Mouse (Mus musculus) intestine, postnatal 0 days (tissue): Measurements from ENCODE around the gene Timm29. TPM values are rescaled to one million over a fixed set of nuclear protein-coding genes. Genes with fewer than 3 reads are reported as not detected.

Experiments used
- ATAC-seq: fragments of 200-750 bp; cut with Nextera tagmentation; 2 replicates; pipeline ENCODE4 v1.8.0; 2017; ENCODE audit warnings: mild to moderate bottlenecking, moderate TSS enrichment, moderate library complexity
- H3K27ac ChIP-seq: fragments of 300-500 bp; sonication (generic); 2 replicates; pipeline ENCODE4 v1.5.1; 2014; ENCODE audit warnings: mild to moderate bottlenecking, low read depth, low read length, moderate library complexity
- H3K27me3 ChIP-seq: fragments of 300-500 bp; sonication (generic); replicated peaks from 2 replicates; pipeline ENCODE4 v1.6.1; 2014; ENCODE audit warnings: low read length, mixed read lengths; ENCODE audit not compliant: control insufficient read depth, insufficient read depth
- H3K36me3 ChIP-seq: fragments of 300-500 bp; sonication (generic); 2 replicates; pipeline ENCODE4 v1.6.1; 2014; ENCODE audit warnings: mild to moderate bottlenecking, moderate library complexity; ENCODE audit not compliant: control insufficient read depth, insufficient read depth
- H3K4me1 ChIP-seq: fragments of 300-500 bp; sonication (generic); replicated peaks from 2 replicates; pipeline ENCODE4 v1.6.1; 2014; ENCODE audit warnings: antibody characterized with exemption, low read length, mixed read lengths; ENCODE audit not compliant: control insufficient read depth, insufficient read depth
- H3K4me2 ChIP-seq: fragments of 300-500 bp; sonication (generic); replicated peaks from 2 replicates; pipeline ENCODE4 v1.6.1; 2014; ENCODE audit warnings: low read depth, mild to moderate bottlenecking, moderate library complexity
- H3K4me3 ChIP-seq: fragments of 300-500 bp; sonication (generic); 2 replicates; pipeline ENCODE4 v1.5.1; 2014; ENCODE audit warnings: low read depth, low read length
- H3K9ac ChIP-seq: fragments of 300-500 bp; sonication (generic); 2 replicates; pipeline ENCODE4 v1.6.1; 2014; ENCODE audit warnings: mild to moderate bottlenecking, low read depth, low read length
- H3K9me3 ChIP-seq: fragments of 300-500 bp; sonication (generic); 2 replicates; pipeline ENCODE4 v1.6.1; 2016; ENCODE audit warnings: mixed run types; ENCODE audit not compliant: control insufficient read depth
- CTCF ChIP-seq: sonication (generic); IDR thresholded peaks from 2 replicates; pipeline ENCODE4 v1.5.1; 2016; ENCODE audit warnings: low read depth, mild to moderate bottlenecking, control low read depth, antibody characterized with exemption, moderate library complexity
- WGBS: fragments of 180-500 bp; shearing (Covaris S2); extraction: QIAGEN DNeasy Blood & Tissue Kit; methylation state at CpG from one replicate; pipeline ENCODE4 v1.1.7; 2014; 5-methylcytosine and 5-hydroxymethylcytosine counted together
- polyA plus RNA-seq: library from polyadenylated mRNA; unstranded; fragments of >200 nt; fragmentation: Nextera tagmentation; extraction: Ambion mirVana; gene quantifications from 2 replicates; pipeline ENCODE4 v1.2.1, GENCODE M21; 2015

Timm29 gene
- 15.1 and 15.9 TPM in 2 replicates for polyA plus RNA-seq

DNA sequence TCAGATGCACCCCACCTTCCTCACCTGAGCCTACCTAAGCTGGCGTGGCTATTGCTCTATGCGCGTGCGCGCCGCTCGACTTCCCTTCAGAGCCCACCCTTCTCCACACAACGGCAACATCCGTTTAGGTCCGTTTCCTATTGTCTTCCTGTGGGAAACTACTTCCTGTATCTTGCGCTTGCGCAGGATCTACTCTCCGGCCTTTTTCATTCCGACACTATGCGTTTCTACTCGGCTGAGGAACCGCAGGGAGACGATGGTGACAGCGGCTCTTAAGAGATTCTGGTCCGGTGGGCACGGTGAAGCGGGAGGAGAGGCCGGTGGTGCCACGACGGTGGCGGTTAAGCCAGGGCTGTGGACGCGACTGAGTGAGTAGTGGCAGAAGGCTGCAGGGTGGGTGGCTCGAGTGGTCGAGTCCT, at the start of gene Timm29, which contains the start of gene Yipf2:
TSS of gene Timm29 (plus strand) at position 20 of the 419 bp plus-strand sequence.
TSS of gene Yipf2 (minus strand) at position 126 of the 419 bp plus-strand sequence.
- under 1% methylated on average over 30 of the region's 30 CpGs for WGBS
- Histone ChIP-seq H3K4me2 (peak within 1 kb of the TSS; percentile 94), H3K36me3 (peaks cover 28% of the 10 kb centered on the region), H3K9me3 (no peaks in the 10 kb centered on the region), H3K4me3 (peak within 1 kb of the TSS; percentile 91), H3K27me3 (no peaks in the 10 kb centered on the region), H3K9ac (peak within 1 kb of the TSS; percentile 83), H3K4me1 (0 out of 2 replicates have a peak, but pooled peaks cover 5% of the 10 kb centered on the region), H3K27ac (peak within 1 kb of the TSS; percentile 87)
- peak; percentile 86 for ATAC-seq
- TF ChIP-seq CTCF = no peak

DNA sequence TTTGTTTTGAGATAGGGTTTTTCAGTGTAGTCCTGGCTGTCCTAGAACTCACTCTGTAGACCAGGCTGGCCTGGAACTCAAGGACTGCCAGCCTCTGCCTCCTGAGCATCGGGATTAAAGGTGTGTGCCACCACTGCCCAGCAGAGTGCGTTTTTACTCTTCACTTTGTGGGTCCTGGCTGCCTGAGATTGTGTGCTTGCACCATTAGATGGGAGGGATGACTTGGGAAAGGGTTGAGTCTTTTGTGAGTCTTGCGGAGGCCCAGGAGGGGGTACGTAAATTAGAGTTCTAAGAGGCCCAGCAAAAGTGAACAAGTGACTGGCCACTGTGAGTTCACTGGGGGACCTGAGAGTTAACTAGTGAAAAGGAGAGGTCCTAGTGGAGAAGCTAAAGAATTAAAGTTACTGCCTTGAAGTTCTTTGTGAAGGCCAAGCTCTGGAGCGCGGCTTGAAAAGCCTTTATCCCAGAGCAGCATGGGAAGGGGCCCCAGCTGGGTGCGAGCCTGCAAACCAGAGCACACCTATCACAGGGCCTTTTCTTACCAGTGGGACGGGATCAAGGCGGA, 47.1 kb upstream of the Timm29 start:
- Histone ChIP-seq H3K4me2 (peak overlapping the region; percentile 75), H3K9ac (peak overlapping the region; percentile 35; the same call in 1 of the 2 replicates), H3K9me3 (no peaks in the 10 kb centered on the region), H3K27ac (peak overlapping the region; percentile 57), H3K4me1 (no peaks in the 10 kb centered on the region; the same call in 1 of the 2 replicates), H3K36me3 (no peaks in the 10 kb centered on the region), H3K27me3 (no peaks in the 10 kb centered on the region), H3K4me3 (peak overlapping the region; percentile 62)
- WGBS = 8% methylated on average over 9 of the region's 9 CpGs
- peak; percentile 78 for ATAC-seq
- TF ChIP-seq CTCF = no peak

DNA sequence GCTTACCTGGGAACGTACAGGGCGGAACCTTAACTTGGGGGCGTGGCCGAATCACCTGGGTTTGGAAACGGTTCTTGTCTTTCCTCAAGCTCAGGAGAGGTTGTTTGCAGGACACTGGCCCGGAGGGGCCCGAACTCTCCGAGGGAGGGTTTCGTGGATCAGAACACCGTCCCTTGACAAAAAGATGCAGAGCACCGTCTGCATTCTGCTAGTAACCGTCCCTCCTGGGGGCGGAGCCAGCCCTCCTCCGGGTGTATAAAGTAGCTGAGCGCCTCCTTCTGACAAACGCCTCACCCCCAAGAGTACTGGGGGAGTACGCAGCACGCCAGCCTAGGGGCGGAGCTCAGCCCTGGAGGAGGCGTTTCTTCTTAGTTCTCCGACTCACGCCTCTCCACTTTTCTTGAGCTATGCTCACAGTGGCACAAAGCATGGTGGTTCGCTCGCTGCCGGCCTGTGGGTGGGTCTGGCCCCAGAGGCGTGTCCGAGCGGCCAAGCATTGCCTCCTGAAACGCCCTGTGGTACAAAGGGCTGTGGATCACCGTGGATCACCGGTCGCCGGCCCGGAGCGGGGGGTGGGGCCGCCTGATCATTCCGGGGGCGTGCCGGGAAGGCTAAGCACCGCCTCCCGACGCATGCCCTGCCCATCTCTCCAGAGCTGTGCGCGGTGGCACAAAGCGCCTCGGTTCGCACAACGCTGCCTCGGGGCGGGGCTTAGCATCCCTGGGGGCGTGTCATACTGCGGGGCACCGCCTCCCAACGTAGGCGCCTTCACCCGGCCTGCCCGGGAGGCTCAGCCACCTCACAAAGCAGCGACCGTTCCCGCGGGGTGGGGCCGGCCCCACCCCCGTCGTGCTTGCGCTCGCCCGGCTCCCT, 46.4 kb upstream of the Timm29 start:
- Histone ChIP-seq H3K4me3 (peak overlapping the region; percentile 62), H3K4me1 (no peaks in the 10 kb centered on the region; the same call in 1 of the 2 replicates), H3K36me3 (peaks cover 5% of the 10 kb centered on the region; the same call in 1 of the 2 replicates), H3K4me2 (peak overlapping the region; percentile 75), H3K27ac (peak overlapping the region; percentile 57), H3K9ac (peak overlapping the region; percentile 35; the same call in 1 of the 2 replicates), H3K27me3 (no peaks in the 10 kb centered on the region), H3K9me3 (no peaks in the 10 kb centered on the region)
- TF ChIP-seq CTCF = peak; percentile 76
- WGBS = under 1% methylated on average over 59 of the region's 67 CpGs
- peak; percentile 90 for ATAC-seq

DNA sequence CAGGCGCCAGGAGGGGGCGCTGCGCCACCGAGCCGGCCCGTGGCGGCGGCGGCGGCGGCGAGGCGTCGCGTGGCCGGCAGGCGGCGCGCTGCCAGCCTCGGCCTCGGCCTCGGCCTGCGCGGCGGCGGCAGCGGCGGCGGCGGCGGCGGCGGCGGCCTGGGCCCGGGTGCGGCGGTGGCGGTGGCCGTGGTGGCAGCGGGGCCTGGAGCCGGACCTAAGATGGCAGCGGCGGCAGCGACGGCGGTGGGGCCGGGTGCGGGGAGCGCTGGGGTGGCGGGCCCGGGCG, 45.8 kb upstream of the Timm29 start, which contains the start of gene Carm1:
TSS of gene Carm1 (plus strand) at position 106 of the 286 bp plus-strand sequence.
- Histone ChIP-seq H3K4me3 (peak within 1 kb of the TSS; percentile 72), H3K4me2 (peak within 1 kb of the TSS; percentile 75), H3K9me3 (no peaks in the 10 kb centered on the region), H3K27ac (peak within 1 kb of the TSS; percentile 97), H3K9ac (peak within 1 kb of the TSS; percentile 86), H3K4me1 (no peaks in the 10 kb centered on the region; the same call in 1 of the 2 replicates), H3K27me3 (no peaks in the 10 kb centered on the region), H3K36me3 (peaks cover 6% of the 10 kb centered on the region; the same call in 1 of the 2 replicates)
- ATAC-seq = no peak
- TF ChIP-seq CTCF = no peak
- 1% methylated on average over 21 of the region's 52 CpGs for WGBS

DNA sequence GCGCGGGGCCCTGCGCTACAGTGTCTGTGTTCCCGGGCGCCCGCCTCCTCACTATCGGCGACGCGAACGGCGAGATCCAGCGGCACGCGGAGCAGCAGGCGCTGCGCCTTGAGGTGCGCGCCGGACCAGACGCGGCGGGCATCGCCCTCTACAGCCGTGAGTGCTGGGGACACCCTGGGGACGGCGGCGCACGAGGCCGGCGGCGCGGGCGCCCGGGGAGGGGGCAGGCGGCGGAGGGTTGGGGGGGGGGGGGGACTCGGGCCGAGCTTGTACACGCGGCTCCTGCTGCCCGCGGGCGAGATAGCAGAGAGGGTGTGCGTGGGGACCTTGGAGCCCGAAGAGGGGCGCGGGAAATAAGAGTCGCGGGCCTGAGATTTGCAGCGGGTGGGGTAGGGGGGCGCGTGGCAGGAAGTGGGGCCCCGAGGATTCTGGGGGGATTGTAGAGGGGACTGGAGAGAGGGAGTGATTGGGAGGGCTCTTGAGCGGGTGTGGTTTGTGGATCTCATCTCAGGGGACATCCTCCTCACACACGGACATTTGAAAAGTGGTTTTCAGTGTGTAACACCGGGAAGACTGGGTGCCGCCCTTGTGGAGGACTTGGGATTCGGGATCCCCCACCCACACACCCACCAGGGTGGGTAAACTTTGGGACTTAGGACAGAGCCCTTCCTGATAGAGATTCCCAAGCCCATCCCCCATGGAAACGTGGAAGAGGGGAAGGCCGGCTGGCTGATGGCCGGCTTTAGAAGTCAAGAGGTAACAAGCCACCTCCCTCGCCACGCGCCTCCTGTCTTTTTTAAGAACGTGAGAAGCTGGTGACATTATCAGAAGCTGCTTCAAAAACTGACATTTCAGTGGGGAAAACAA, 45.2 kb upstream of the Timm29 start:
- peak overlapping the region; percentile 75 for H3K4me2 ChIP-seq
- peak; percentile 20 for ATAC-seq

More for the DNA sequence above, 45.2 kb upstream of the Timm29 start:
- Histone ChIP-seq H3K27me3 (no peaks in the 10 kb centered on the region), H3K4me3 (peak overlapping the region; percentile 72), H3K27ac (peak overlapping the region; percentile 97), H3K9me3 (no peaks in the 10 kb centered on the region), H3K4me1 (no peaks in the 10 kb centered on the region; the same call in 1 of the 2 replicates), H3K9ac (peak overlapping the region; percentile 86), H3K36me3 (peaks cover 6% of the 10 kb centered on the region; the same call in 1 of the 2 replicates)
- TF ChIP-seq CTCF = peak; percentile 39
- WGBS = under 1% methylated on average over 61 of the region's 66 CpGs
